Mouse (Mus musculus) A20 (cell line): ENCODE measurements around the gene Phgdh.

ENCODE experiments used
- DNase-seq: peaks from one replicate; pipeline ENCODE4 v3.0.0-alpha.2; 2011; ENCODE audit warnings: low read depth, low spot score

Phgdh gene

GRCm38 (mm10) chr3:98295965-98296364 is 43.8 kb downstream of the Phgdh start:
- no peak for DNase-seq

- DNase-seq = no peak
These were observed 48.7 kb downstream of the Phgdh start for GRCm38 (mm10) chr3:98291044-98291443.

- DNase-seq = no peak
These were observed 56.6 kb downstream of the Phgdh start for GRCm38 (mm10) chr3:98283205-98283604.

GRCm38 (mm10) chr3:98282422-98282821 is 57.4 kb downstream of the Phgdh start:
- DNase-seq = no peak

GRCm38 (mm10) chr3:98280933-98281678 is 58.7 kb downstream of the Phgdh start:
- peak; percentile 70 for DNase-seq

- no peak for DNase-seq
These were observed 59.4 kb downstream of the Phgdh start, which contains the start of gene Hmgcs2 for GRCm38 (mm10) chr3:98280204-98280932. Gene Hmgcs2 (plus strand): TSS chr3:98280435.

- no peak for DNase-seq
These were observed 60.1 kb downstream of the Phgdh start for GRCm38 (mm10) chr3:98279682-98280081.

- DNase-seq = no peak
These were observed 66.0 kb downstream of the Phgdh start for GRCm38 (mm10) chr3:98273623-98274398.

GRCm38 (mm10) chr3:98267249-98267651 is 72.5 kb downstream of the Phgdh start:
- DNase-seq = no peak
